10 mouse cellular contexts compared by ENCODE assay signal in the genomic region with DNA sequence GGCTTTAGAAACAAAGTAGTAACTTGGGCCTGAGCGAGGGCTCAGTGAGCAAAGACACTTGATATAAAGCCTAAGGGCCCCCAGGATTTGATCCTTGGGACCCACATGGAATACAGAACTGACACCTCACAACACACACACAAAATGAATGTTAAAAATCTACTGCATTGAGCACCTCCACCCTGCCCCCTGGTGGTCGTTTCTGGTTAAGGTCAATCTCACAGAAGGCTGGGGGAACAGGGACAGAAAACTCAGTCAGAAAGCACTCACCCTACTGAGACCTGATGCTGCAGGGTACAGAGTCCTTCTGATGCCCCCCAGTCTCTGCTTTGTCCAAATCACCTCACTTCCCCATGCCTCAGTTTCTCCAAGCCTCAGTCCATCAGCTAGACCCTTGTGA. TPM values are rescaled to one million over a fixed set of nuclear protein-coding genes. Genes with fewer than 3 reads are reported as not detected.
A peak's percentile ranks its signal among the peaks of the same experiment; 100 is the strongest.
DNase-seq lines count a peak whose midpoint lies in the region; ATAC-seq and TF ChIP-seq lines count a peak whose summit lies in the region.
"Had no signal": no experiment of that assay in that cellular context is flagged by ENCODE, and none has a peak within 500 bp of the region (broad histone marks: within the 10 kb centered on the region; RNA-seq: fewer than 3 reads in every experiment).

No protein-coding gene starts in this region.

- 47% methylated on average over 2 of the region's 2 CpGs for WGBS in heart, postnatal 0 days
- 39% methylated on average over 2 of the region's 2 CpGs for WGBS in heart, embryonic 11.5 days (ENCODE audit: insufficient replicate concordance)
- whole genome bisulfite sequencing in midbrain, embryonic 11.5 days = 44% methylated on average over 2 of the region's 2 CpGs
- WGBS in midbrain, embryonic 15.5 days = 55% methylated on average over 2 of the region's 2 CpGs
- WGBS in liver, embryonic 14.5 days (ENCODE audit: insufficient replicate concordance) = 34% methylated on average over 2 of the region's 2 CpGs

- no peak for ATAC-seq in heart, postnatal 0 days (ENCODE audit: insufficient read depth, low read depth)
- ATAC-seq in heart, embryonic 11.5 days (replicated peaks; ENCODE audit: insufficient number of reproducible peaks, low FRiP score, low TSS enrichment) = no peak
- ATAC-seq in midbrain, embryonic 11.5 days (ENCODE audit: low FRiP score) = no peak
- ATAC-seq in midbrain, embryonic 15.5 days (replicated peaks) = no peak
- ATAC-seq in liver, embryonic 14.5 days (ENCODE audit: insufficient read depth) = no peak
- ATAC-seq in frontal cortex, adult (ENCODE audit: low TSS enrichment) = no peak

- H3K27me3 ChIP-seq in heart, postnatal 0 days (ENCODE audit: control insufficient read depth, insufficient read depth, low read length) = no peaks in the 10 kb centered on the region
- no peaks in the 10 kb centered on the region for H3K27me3 ChIP-seq in heart, embryonic 11.5 days (ENCODE audit: control insufficient read depth, insufficient read depth, low read length)
- no peaks in the 10 kb centered on the region for H3K27me3 ChIP-seq in midbrain, embryonic 11.5 days (ENCODE audit: control insufficient read depth, insufficient read depth, low read length)
- no peaks in the 10 kb centered on the region for H3K27me3 ChIP-seq in midbrain, embryonic 15.5 days (replicated peaks)
- H3K27me3 ChIP-seq in liver, embryonic 14.5 days (ENCODE audit: control insufficient read depth, insufficient read depth, low read length) = no peaks in the 10 kb centered on the region
- H3K27me3 ChIP-seq: lung, embryonic 15.5 days had no signal

- intact Hi-C loops in heart, postnatal 25 days (cut with DNase I) = loop anchor here (2.0 kb wide), 1 partner anchor 69 kb away; no protein-coding TSS in a partner anchor

- peak; percentile 55 for TF ChIP-seq CTCF in heart, postnatal 0 days (IDR thresholded peaks at IDR 0.05; ENCODE audit: low read depth)
- peak; percentile 72 for TF ChIP-seq CTCF in liver, embryonic 14.5 days (IDR thresholded peaks at IDR 0.05; ENCODE audit: low read depth)

- H3K4me3 ChIP-seq in heart, postnatal 0 days (ENCODE audit: low read depth, low read length) = no peak overlapping the region
- H3K4me3 ChIP-seq in heart, embryonic 11.5 days (ENCODE audit: low read depth, low read length) = no peak overlapping the region
- H3K4me3 ChIP-seq in midbrain, embryonic 11.5 days (ENCODE audit: low read depth, low read length) = no peak overlapping the region
- H3K4me3 ChIP-seq in midbrain, embryonic 15.5 days = no peak overlapping the region
- H3K4me3 ChIP-seq in liver, embryonic 14.5 days (ENCODE audit: insufficient read depth in 1 of 2, low read depth in 2 of 2, low read length in 2 of 2) = no peak overlapping the region
- H3K4me3 ChIP-seq: lung, embryonic 15.5 days had no signal

- DNase-seq in heart, postnatal 0 days (ENCODE audit: low spot score) = no peak
- peak; percentile 93 for DNase-seq in midbrain, embryonic 11.5 days (ENCODE audit: low spot score, missing footprints)
- peak; percentile 68 for DNase-seq in adrenal gland, postnatal 25 days
- DNase-seq in liver, embryonic 14.5 days (ENCODE audit: low read depth in 3 of 3, low spot score in 3 of 3) = no peak
- no peak for DNase-seq in heart, postnatal 25 days (ENCODE audit: low spot score)

- peaks cover 6% of the 10 kb centered on the region for H3K4me1 ChIP-seq in heart, postnatal 0 days (ENCODE audit: control insufficient read depth, insufficient read depth)
- peaks cover 34% of the 10 kb centered on the region for H3K4me1 ChIP-seq in heart, embryonic 11.5 days (ENCODE audit: control insufficient read depth, insufficient read depth, low read length)
- peaks cover 14% of the 10 kb centered on the region for H3K4me1 ChIP-seq in midbrain, embryonic 11.5 days (ENCODE audit: control insufficient read depth, insufficient read depth, low read length)
- H3K4me1 ChIP-seq in midbrain, embryonic 15.5 days = peaks cover 15% of the 10 kb centered on the region
- H3K4me1 ChIP-seq in liver, embryonic 14.5 days (replicated peaks; ENCODE audit: control insufficient read depth in 2 of 2, insufficient read depth in 2 of 2, low read length in 1 of 2) = peaks cover 0 to 12% of the 10 kb centered on the region in 2 experiments; a peak in 2 of 4 replicates

- no peak overlapping the region for H3K9ac ChIP-seq in heart, postnatal 0 days (replicated peaks; ENCODE audit: low read depth, low read length)
- H3K9ac ChIP-seq in heart, embryonic 11.5 days (ENCODE audit: low read depth, low read length) = no peak overlapping the region
- no peak overlapping the region for H3K9ac ChIP-seq in midbrain, embryonic 11.5 days (ENCODE audit: low read length)
- no peak overlapping the region for H3K9ac ChIP-seq in midbrain, embryonic 15.5 days
- H3K9ac ChIP-seq in liver, embryonic 14.5 days (replicated peaks) = no peak overlapping the region
- H3K9ac ChIP-seq: lung, embryonic 15.5 days had no signal

- H3K27ac ChIP-seq in heart, postnatal 0 days (ENCODE audit: low read depth) = no peak overlapping the region
- no peak overlapping the region for H3K27ac ChIP-seq in heart, embryonic 11.5 days (ENCODE audit: low read depth, low read length)
- H3K27ac ChIP-seq in midbrain, embryonic 11.5 days (ENCODE audit: low read depth, low read length) = no peak overlapping the region
- H3K27ac ChIP-seq in midbrain, embryonic 15.5 days = no peak overlapping the region
- no peak overlapping the region for H3K27ac ChIP-seq in liver, embryonic 14.5 days
- H3K27ac ChIP-seq: lung, embryonic 15.5 days had no signal

- no peak overlapping the region for H3K4me2 ChIP-seq in heart, postnatal 0 days (ENCODE audit: low read depth, low read length)
- H3K4me2 ChIP-seq in heart, embryonic 11.5 days = no peak overlapping the region
- H3K4me2 ChIP-seq in midbrain, embryonic 11.5 days = no peak overlapping the region
- H3K4me2 ChIP-seq in midbrain, embryonic 15.5 days = no peak overlapping the region
- no peak overlapping the region for H3K4me2 ChIP-seq in liver, embryonic 14.5 days (ENCODE audit: low read depth)
- H3K4me2 ChIP-seq: lung, embryonic 15.5 days had no signal

- TF ChIP-seq EP300 in heart, postnatal 0 days (IDR thresholded peaks at IDR 0.05; ENCODE audit: low read depth) = no peak
- no peak for TF ChIP-seq EP300 in liver, embryonic 14.5 days (IDR thresholded peaks at IDR 0.05; ENCODE audit: low read depth)

- no peaks in the 10 kb centered on the region for H3K9me3 ChIP-seq in heart, postnatal 0 days (replicated peaks; ENCODE audit: control insufficient read depth, low read length)
- H3K9me3 ChIP-seq in heart, embryonic 11.5 days (replicated peaks; ENCODE audit: control insufficient read depth, low read length) = no peaks in the 10 kb centered on the region
- H3K9me3 ChIP-seq in midbrain, embryonic 11.5 days (ENCODE audit: control insufficient read depth, low read length) = no peaks in the 10 kb centered on the region
- no peaks in the 10 kb centered on the region for H3K9me3 ChIP-seq in midbrain, embryonic 15.5 days
- no peaks in the 10 kb centered on the region for H3K9me3 ChIP-seq in liver, embryonic 14.5 days (ENCODE audit: control insufficient read depth, low read length)
- H3K9me3 ChIP-seq: lung, embryonic 15.5 days had no signal

- no peaks in the 10 kb centered on the region for H3K36me3 ChIP-seq in heart, postnatal 0 days (replicated peaks; ENCODE audit: control insufficient read depth, insufficient read depth, low read length)
- H3K36me3 ChIP-seq in heart, embryonic 11.5 days (ENCODE audit: control insufficient read depth, insufficient read depth, low read length) = no peaks in the 10 kb centered on the region
- H3K36me3 ChIP-seq in midbrain, embryonic 11.5 days (ENCODE audit: control insufficient read depth, insufficient read depth, low read length) = no peaks in the 10 kb centered on the region
- H3K36me3 ChIP-seq in midbrain, embryonic 15.5 days (replicated peaks) = no peaks in the 10 kb centered on the region
- no peaks in the 10 kb centered on the region for H3K36me3 ChIP-seq in liver, embryonic 14.5 days (replicated peaks; ENCODE audit: control insufficient read depth, insufficient read depth, low read depth)
- H3K36me3 ChIP-seq: lung, embryonic 15.5 days had no signal

RNA-seq across cellular contexts. Expression of a gene that starts 53.3 kb away (rescaled TPM):
- total RNA-seq in heart, postnatal 0 days (2014; rRNA removed; ENCODE audit: low replicate concordance) = 17.0 and 18.9 TPM in 2 replicates
- polyA plus RNA-seq in heart, postnatal 0 days (2015; fragmentation: Nextera tagmentation; extraction: Ambion mirVana) = 8.1 and 10.2 TPM in 2 replicates
- polyA plus RNA-seq in heart, embryonic 11.5 days (2014; fragmentation: Nextera tagmentation; extraction: Ambion mirVana) = 7.0 and 9.7 TPM in 2 replicates
- polyA plus RNA-seq in midbrain, embryonic 11.5 days (2014; fragmentation: Nextera tagmentation; extraction: Ambion mirVana) = 0.98 and 1.2 TPM in 2 replicates
- polyA plus RNA-seq in midbrain, embryonic 15.5 days (2015; fragmentation: Nextera tagmentation; extraction: Ambion mirVana) = 3.9 TPM in 2 replicates
- total RNA-seq in adrenal gland, postnatal 25 days (2021) = 12.6 and 17.8 TPM in 2 replicates
- polyA plus RNA-seq in liver, embryonic 14.5 days (2012; rRNA removed) = 1.1 and 1.2 TPM in 2 replicates
- polyA plus RNA-seq in liver, embryonic 14.5 days (2014; fragmentation: Nextera tagmentation; extraction: Ambion mirVana) = 0.63 and 0.68 TPM in 2 replicates
- 10 to 100 TPM; 21.3 to 26.1 TPM for total RNA-seq in heart, postnatal 25 days (2021)

RNA-seq across cellular contexts. Expression of a gene that starts 59.0 kb away (rescaled TPM):
- not detected in 2 replicates for total RNA-seq in heart, postnatal 0 days (2014; rRNA removed; ENCODE audit: low replicate concordance)
- not detected in 2 replicates for polyA plus RNA-seq in heart, postnatal 0 days (2015; fragmentation: Nextera tagmentation; extraction: Ambion mirVana)
- polyA plus RNA-seq in heart, embryonic 11.5 days (2014; fragmentation: Nextera tagmentation; extraction: Ambion mirVana) = not detected in 2 replicates
- polyA plus RNA-seq in midbrain, embryonic 11.5 days (2014; fragmentation: Nextera tagmentation; extraction: Ambion mirVana) = 0.16 TPM in 1 of 2 replicates, not detected in the other
- 0.09 and 0.14 TPM in 2 replicates for polyA plus RNA-seq in midbrain, embryonic 15.5 days (2015; fragmentation: Nextera tagmentation; extraction: Ambion mirVana)
- not detected in 2 replicates for total RNA-seq in adrenal gland, postnatal 25 days (2021)
- polyA plus RNA-seq in liver, embryonic 14.5 days (2012; rRNA removed) = not detected in 2 replicates
- not detected in 2 replicates for polyA plus RNA-seq in liver, embryonic 14.5 days (2014; fragmentation: Nextera tagmentation; extraction: Ambion mirVana)
- not detected for total RNA-seq in heart, postnatal 25 days (2021)
- total RNA-seq: heart, adult 18-20 months had no signal
- polyA plus RNA-seq: lung, embryonic 15.5 days had no signal

Comparison
In these comparisons a context has a peak if more than half of its experiments do, and no peak if none do; other contexts are left out.
1. DNase-seq: peak in midbrain, embryonic 11.5 days (single experiment) and adrenal gland, postnatal 25 days (single experiment); none in heart, postnatal 0 days (single experiment), liver, embryonic 14.5 days (0 of 3) and heart, postnatal 25 days (single experiment).